In genomic region chr11:82434832-82435182, GRCm38 (mm10) we compare ENCODE assay signal across 9 mouse cellular contexts. TPM values are rescaled to one million over a fixed set of nuclear protein-coding genes. Genes with fewer than 3 reads are reported as not detected.
A peak's percentile ranks its signal among the peaks of the same experiment; 100 is the strongest.
DNase-seq lines count a peak whose midpoint lies in the region; ATAC-seq and TF ChIP-seq lines count a peak whose summit lies in the region.
"Had no signal": no experiment of that assay in that cellular context is flagged by ENCODE, and none has a peak within 500 bp of the region (broad histone marks: within the 10 kb centered on the region; RNA-seq: fewer than 3 reads in every experiment).

No protein-coding gene starts in this region.

- no peak overlapping the region for H3K9ac ChIP-seq in kidney, postnatal 0 days (ENCODE audit: low read depth, low read length)
- H3K9ac ChIP-seq in hindbrain, embryonic 15.5 days: peak overlapping the region; percentile 37; the same call in 1 of the 2 replicates
- H3K9ac ChIP-seq in midbrain, embryonic 16.5 days (ENCODE audit: low read depth, low read length): peak overlapping the region; percentile 64

- H3K27ac ChIP-seq in kidney, postnatal 0 days: no peak overlapping the region
- H3K27ac ChIP-seq in embryonic facial prominence, embryonic 10.5 days (replicated peaks): no peak overlapping the region
- H3K27ac ChIP-seq in hindbrain, embryonic 15.5 days (replicated peaks): no peak overlapping the region
- H3K27ac ChIP-seq in midbrain, embryonic 16.5 days (ENCODE audit: low read length): no peak overlapping the region

- peak overlapping the region; percentile 33 for H3K4me3 ChIP-seq in kidney, postnatal 0 days (replicated peaks; ENCODE audit: low read depth, low read length)
- peak overlapping the region; percentile 61 for H3K4me3 ChIP-seq in embryonic facial prominence, embryonic 10.5 days
- H3K4me3 ChIP-seq in hindbrain, embryonic 15.5 days: peak overlapping the region; percentile 46
- H3K4me3 ChIP-seq in midbrain, embryonic 16.5 days (ENCODE audit: low read depth, low read length): peak overlapping the region; percentile 49

- no peak for DNase-seq in kidney, postnatal 0 days (ENCODE audit: low spot score)
- DNase-seq in kidney, adult 11 months: no peak
- no peak for DNase-seq in embryonic facial prominence, embryonic 10.5 days (ENCODE audit: low spot score)
- DNase-seq in gastrocnemius, adult 18-20 months (ENCODE audit: low spot score): no peak
- no peak for DNase-seq in adrenal gland, postnatal 25 days
- no peak for DNase-seq in kidney, adult 9 months

- TF ChIP-seq CTCF in kidney, postnatal 0 days (IDR thresholded peaks at IDR 0.05; ENCODE audit: low read depth): no peak

- H3K4me2 ChIP-seq in kidney, postnatal 0 days (ENCODE audit: low read length): peak overlapping the region; percentile 63
- peak overlapping the region; percentile 77 for H3K4me2 ChIP-seq in hindbrain, embryonic 15.5 days
- H3K4me2 ChIP-seq in midbrain, embryonic 16.5 days (ENCODE audit: low read length): peak overlapping the region; percentile 80

- 5% methylated on average over 20 of the region's 36 CpGs for WGBS in kidney, postnatal 0 days
- WGBS in embryonic facial prominence, embryonic 10.5 days: 3% methylated on average over 36 of the region's 36 CpGs
- WGBS in hindbrain, embryonic 15.5 days: 4% methylated on average over 26 of the region's 36 CpGs
- 4% methylated on average over 36 of the region's 36 CpGs for WGBS in midbrain, embryonic 16.5 days

- no peaks in the 10 kb centered on the region for H3K9me3 ChIP-seq in kidney, postnatal 0 days (replicated peaks; ENCODE audit: low read length)
- no peaks in the 10 kb centered on the region for H3K9me3 ChIP-seq in embryonic facial prominence, embryonic 10.5 days
- no peaks in the 10 kb centered on the region for H3K9me3 ChIP-seq in hindbrain, embryonic 15.5 days
- H3K9me3 ChIP-seq in midbrain, embryonic 16.5 days (replicated peaks; ENCODE audit: control insufficient read depth, low read length, poor library complexity, severe bottlenecking): no peaks in the 10 kb centered on the region

- H3K27me3 ChIP-seq in kidney, postnatal 0 days (ENCODE audit: insufficient read depth, low read length): peaks cover 38% of the 10 kb centered on the region
- H3K27me3 ChIP-seq in embryonic facial prominence, embryonic 10.5 days (replicated peaks; ENCODE audit: low read depth, poor library complexity, severe bottlenecking): peaks cover 92% of the 10 kb centered on the region
- H3K27me3 ChIP-seq in hindbrain, embryonic 15.5 days: peaks cover 47% of the 10 kb centered on the region
- peaks cover 44% of the 10 kb centered on the region for H3K27me3 ChIP-seq in midbrain, embryonic 16.5 days (ENCODE audit: control insufficient read depth, insufficient read depth, low read depth, low read length)

- no peak for ATAC-seq in kidney, postnatal 0 days (replicated peaks; ENCODE audit: low FRiP score, low read depth)
- peak; percentile 68; the same call in 1 of the 2 replicates for ATAC-seq in hindbrain, embryonic 15.5 days (ENCODE audit: low FRiP score, low read depth)
- ATAC-seq in midbrain, embryonic 16.5 days: peak; percentile 65
- ATAC-seq: Patski had no signal

- no peaks in the 10 kb centered on the region for H3K36me3 ChIP-seq in kidney, postnatal 0 days (ENCODE audit: insufficient read depth, low read length)
- H3K36me3 ChIP-seq in embryonic facial prominence, embryonic 10.5 days (replicated peaks): no peaks in the 10 kb centered on the region
- H3K36me3 ChIP-seq in hindbrain, embryonic 15.5 days: no peaks in the 10 kb centered on the region
- no peaks in the 10 kb centered on the region for H3K36me3 ChIP-seq in midbrain, embryonic 16.5 days (ENCODE audit: control insufficient read depth, insufficient read depth, low read length)

- peaks cover 8% of the 10 kb centered on the region; the same call in 1 of the 2 replicates for H3K4me1 ChIP-seq in kidney, postnatal 0 days (replicated peaks; ENCODE audit: insufficient read depth, low read length)
- H3K4me1 ChIP-seq in embryonic facial prominence, embryonic 10.5 days: peaks cover 17% of the 10 kb centered on the region
- peaks cover 11% of the 10 kb centered on the region for H3K4me1 ChIP-seq in hindbrain, embryonic 15.5 days (replicated peaks)
- H3K4me1 ChIP-seq in midbrain, embryonic 16.5 days (ENCODE audit: control insufficient read depth, insufficient read depth, low read length): peaks cover 3% of the 10 kb centered on the region; the same call in 1 of the 2 replicates

RNA-seq across cellular contexts. Expression of gene Tmem132e, which starts 46.1 kb away (rescaled TPM):
- polyA plus RNA-seq in kidney, postnatal 0 days (2015; fragmentation: Nextera tagmentation; extraction: Ambion mirVana): 0.18 and 0.31 TPM in 2 replicates
- polyA plus RNA-seq in embryonic facial prominence, embryonic 10.5 days (2016; fragmentation: Nextera tagmentation; extraction: Ambion mirVana): 1.0 and 1.2 TPM in 2 replicates
- 4.2 and 4.3 TPM in 2 replicates for polyA plus RNA-seq in hindbrain, embryonic 15.5 days (2015; fragmentation: Nextera tagmentation; extraction: Ambion mirVana)
- polyA plus RNA-seq in midbrain, embryonic 16.5 days (2015; fragmentation: Nextera tagmentation; extraction: Ambion mirVana): 2.1 and 2.9 TPM in 2 replicates
- total RNA-seq in gastrocnemius, adult 18-20 months (2021): not detected
- total RNA-seq in adrenal gland, postnatal 25 days (2021): 0.33 and 1.3 TPM in 2 replicates
